Mouse (Mus musculus): ENCODE results near the gene Mapk8ip3.

DNA sequence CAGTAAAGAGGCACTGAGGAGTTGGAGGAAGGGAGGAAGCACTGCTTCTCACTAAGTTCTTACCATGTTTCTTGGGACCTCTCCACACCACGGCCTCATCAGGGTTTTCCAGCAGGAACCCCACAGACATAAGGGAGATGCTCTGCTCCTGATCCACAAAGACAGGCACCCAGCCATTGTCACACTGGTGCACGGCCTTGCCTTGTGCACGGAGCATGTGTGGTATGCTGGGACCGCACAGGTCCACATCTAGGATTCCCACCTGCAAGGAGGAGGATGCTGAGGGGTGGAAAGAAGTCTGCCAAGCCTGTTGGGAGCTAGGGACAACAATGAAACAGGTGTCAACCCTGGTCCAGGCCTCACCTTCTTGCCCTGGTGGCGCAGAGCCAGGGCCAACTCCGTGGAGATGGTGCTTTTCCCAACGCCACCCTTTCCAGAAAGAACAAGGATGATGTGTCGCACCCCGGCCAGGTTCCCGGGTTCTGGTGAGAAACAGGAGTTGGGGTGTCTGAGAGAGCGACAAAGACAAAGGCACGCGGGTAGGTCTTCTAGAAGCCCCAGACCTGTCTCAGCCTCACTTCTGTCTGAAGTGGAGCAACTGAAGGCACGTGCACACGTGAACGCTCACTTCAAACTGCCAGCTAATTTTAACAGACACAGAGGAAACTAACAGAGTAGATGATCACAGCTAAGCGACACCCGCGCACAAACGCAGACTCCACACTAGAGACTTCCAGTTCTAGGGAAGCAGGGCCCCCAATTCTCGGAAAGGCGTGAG lies 51.2 kb downstream of the Mapk8ip3 start:
- TF ChIP-seq CTCF (IDR thresholded peaks at IDR 0.05) (no peak), EP300 (IDR thresholded peaks at IDR 0.05; ENCODE audit: insufficient read depth, low read depth, low read length) (no peak), POLR2A (IDR thresholded peaks at IDR 0.05; ENCODE audit: insufficient read depth, low read depth, low read length) (no peak)

Measured in heart, adult 2 months (tissue).